Mouse (Mus musculus) MEL (cell line): ENCODE measurements at regions not wholly inside any gene's neighbourhood (a gene's known extent, or its start where the extent isn't known, plus 50 kb on each side); places are given as distances from the start of the nearest gene placed in this dataset.

ENCODE experiments used
- CTCF ChIP-seq, 3 experiments: IDR thresholded peaks in 2 of 3; conservative IDR thresholded peaks in 1 of 3; 2 replicates each; pipeline ENCODE4 v1.5.1; 2011 to 2012; ENCODE audit warnings: low read length in 3 of 3, low read depth in 2 of 3, mild to moderate bottlenecking in 2 of 3, improper control_type of control experiment in 1 of 3, inconsistent platforms in 1 of 3, mixed read lengths in 1 of 3, moderate library complexity in 1 of 3; ENCODE audit not compliant: control insufficient read depth in 1 of 3, insufficient read depth in 1 of 3, poor library complexity in 1 of 3, severe bottlenecking in 1 of 3
- MAX ChIP-seq: IDR thresholded peaks from 2 replicates; pipeline ENCODE4 v1.6.1; 2011; ENCODE audit warnings: low read length, improper control_type of control experiment
- MYC ChIP-seq: IDR thresholded peaks from 2 replicates; pipeline ENCODE4 v1.6.1; 2011; ENCODE audit warnings: low read depth, mild to moderate bottlenecking, low read length, improper control_type of control experiment, moderate library complexity
- POLR2A ChIP-seq, 2 experiments: IDR thresholded peaks; 2 replicates each; pipeline ENCODE4 v1.6.1; 2011 to 2012; ENCODE audit warnings: low read length in 2 of 2, mild to moderate bottlenecking in 2 of 2, control low read depth in 1 of 2, improper control_type of control experiment in 1 of 2, low read depth in 1 of 2, moderate library complexity in 1 of 2; ENCODE audit not compliant: control insufficient read depth in 1 of 2, insufficient read depth in 1 of 2, poor library complexity in 1 of 2
- TCF12 ChIP-seq: IDR thresholded peaks from 2 replicates; pipeline ENCODE4 v1.6.1; 2014; ENCODE audit warnings: low read depth, mild to moderate bottlenecking, inconsistent platforms, low read length, improper control_type of control experiment, moderate library complexity

- no peak for TF ChIP-seq MAX
- no peak for TF ChIP-seq TCF12
- no peak for TF ChIP-seq POLR2A (IDR thresholded peaks at IDR 0.05; ENCODE audit: control insufficient read depth in 1 of 2, insufficient read depth in 1 of 2, low read depth in 1 of 2, low read length in 2 of 2, poor library complexity in 1 of 2)
- TF ChIP-seq MYC = no peak
- TF ChIP-seq CTCF (IDR thresholded peaks at IDR 0.05 in 2 of 3, conservative IDR thresholded peaks at IDR 0.05 in 1 of 3; ENCODE audit: control insufficient read depth in 1 of 3, insufficient read depth in 1 of 3, low read depth in 2 of 3, low read length in 3 of 3, poor library complexity in 1 of 3, severe bottlenecking in 1 of 3) = no peak
These were observed 58.3 kb upstream of the N6amt1 start for GRCm38 (mm10) chr16:87295727-87296126.
